Mouse (Mus musculus) MEL (cell line): Measurements from ENCODE around the gene Nthl1. TPM values are rescaled to one million over a fixed set of nuclear protein-coding genes. Genes with fewer than 3 reads are reported as not detected.

ENCODE experiments used
- DNase-seq: peaks from one replicate; pipeline ENCODE4 v3.0.0; 2011; ENCODE audit warnings: low read depth, low spot score
- H3K27ac ChIP-seq: 2 replicates; pipeline ENCODE4 v1.5.1; 2012; ENCODE audit warnings: low read depth, mild to moderate bottlenecking, control low read depth, low read length, moderate library complexity; ENCODE audit not compliant: control insufficient read depth
- H3K27me3 ChIP-seq, 2 experiments: fragments of 150-350 bp in 1 of 2; sonication (generic) in 1 of 2; 2 replicates each; pipeline ENCODE4 v1.6.1; 2012; ENCODE audit warnings: low read length in 2 of 2, mild to moderate bottlenecking in 2 of 2, improper control_type of control experiment in 1 of 2, moderate library complexity in 1 of 2; ENCODE audit not compliant: insufficient read depth in 2 of 2, control insufficient read depth in 1 of 2
- H3K36me3 ChIP-seq, 2 experiments: 2 replicates each; pipeline ENCODE4 v1.6.1; 2012 to 2014; ENCODE audit warnings: low read length in 2 of 2, improper control_type of control experiment in 1 of 2, inconsistent platforms in 1 of 2, mild to moderate bottlenecking in 1 of 2; ENCODE audit not compliant: insufficient read depth in 2 of 2, control insufficient read depth in 1 of 2
- H3K4me1 ChIP-seq, 2 experiments: fragments of 150-350 bp in 1 of 2; sonication (generic) in 1 of 2; 2 replicates each; pipeline ENCODE4 v1.6.1; 2012; ENCODE audit warnings: low read length in 2 of 2, improper control_type of control experiment in 1 of 2, mild to moderate bottlenecking in 1 of 2; ENCODE audit not compliant: insufficient read depth in 2 of 2, control insufficient read depth in 1 of 2
- H3K4me3 ChIP-seq, 2 experiments: fragments of 150-350 bp in 1 of 2; sonication (generic) in 1 of 2; 2 replicates each; pipeline ENCODE4 v1.5.1; 2012; ENCODE audit warnings: low read depth in 2 of 2, low read length in 2 of 2, mild to moderate bottlenecking in 2 of 2, moderate library complexity in 2 of 2, control low read depth in 1 of 2, improper control_type of control experiment in 1 of 2; ENCODE audit not compliant: control insufficient read depth in 1 of 2, insufficient read depth in 1 of 2
- H3K79me2 ChIP-seq: 2 replicates; pipeline ENCODE4 v1.6.1; 2012; ENCODE audit warnings: mild to moderate bottlenecking, low read length, moderate library complexity; ENCODE audit not compliant: control insufficient read depth, poor library complexity, insufficient read depth
- H3K9ac ChIP-seq: 2 replicates; pipeline ENCODE4 v1.6.1; 2012; ENCODE audit warnings: low read depth, mild to moderate bottlenecking, control low read depth, low read length, moderate library complexity; ENCODE audit not compliant: control insufficient read depth, poor library complexity, severe bottlenecking
- H3K9me3 ChIP-seq: fragments of 150-350 bp; sonication (generic); replicated peaks from 2 replicates; pipeline ENCODE4 v1.6.1; 2012; ENCODE audit warnings: mild to moderate bottlenecking, low read length, improper control_type of control experiment, moderate library complexity; ENCODE audit not compliant: insufficient read depth
- BHLHE40 ChIP-seq: IDR thresholded peaks from 2 replicates; pipeline ENCODE4 v1.6.1; 2012; ENCODE audit warnings: low read depth, mild to moderate bottlenecking, inconsistent platforms, low read length, improper control_type of control experiment, borderline replicate concordance
- CHD1 ChIP-seq: IDR thresholded peaks from 2 replicates; pipeline ENCODE4 v1.6.1; 2012; ENCODE audit warnings: low read depth, mild to moderate bottlenecking, inconsistent platforms, low read length, improper control_type of control experiment
- CHD2 ChIP-seq: IDR thresholded peaks from 2 replicates; pipeline ENCODE4 v1.6.1; 2011; ENCODE audit warnings: low read length, improper control_type of control experiment
- EP300 ChIP-seq, 2 experiments: IDR thresholded peaks; 2 replicates each; pipeline ENCODE4 v1.6.1; 2011; ENCODE audit warnings: improper control_type of control experiment in 2 of 2, low read length in 2 of 2, low read depth in 1 of 2, mild to moderate bottlenecking in 1 of 2
- GABPA ChIP-seq: IDR thresholded peaks from 2 replicates; pipeline ENCODE4 v1.6.1; 2012; ENCODE audit warnings: low read depth, mild to moderate bottlenecking, inconsistent platforms, low read length, improper control_type of control experiment, moderate library complexity
- GATA1 ChIP-seq: IDR thresholded peaks from 2 replicates; pipeline ENCODE4 v1.6.1; 2011; ENCODE audit warnings: low read depth, low read length, improper control_type of control experiment
- JUND ChIP-seq: IDR thresholded peaks from 2 replicates; pipeline ENCODE4 v1.6.1; 2011; ENCODE audit warnings: low read depth, mild to moderate bottlenecking, improper control_type of control experiment, low read length
- KAT2A ChIP-seq: conservative IDR thresholded peaks from 2 replicates; pipeline ENCODE4 v1.6.1; 2012; ENCODE audit warnings: low read depth, low read length, improper control_type of control experiment, inconsistent platforms
- MAX ChIP-seq: IDR thresholded peaks from 2 replicates; pipeline ENCODE4 v1.6.1; 2011; ENCODE audit warnings: low read length, improper control_type of control experiment
- MAZ ChIP-seq: IDR thresholded peaks from 2 replicates; pipeline ENCODE4 v1.6.1; 2012; ENCODE audit warnings: low read depth, mild to moderate bottlenecking, inconsistent platforms, low read length, improper control_type of control experiment
- MEF2A ChIP-seq: IDR thresholded peaks from 2 replicates; pipeline ENCODE4 v1.6.1; 2014; ENCODE audit warnings: low read depth, mild to moderate bottlenecking, inconsistent platforms, low read length, improper control_type of control experiment; ENCODE audit not compliant: poor library complexity, insufficient replicate concordance, severe bottlenecking; ENCODE audit errors: extremely low read depth
- MXI1 ChIP-seq: IDR thresholded peaks from 2 replicates; pipeline ENCODE4 v1.6.1; 2011; ENCODE audit warnings: mild to moderate bottlenecking, low read depth, low read length, improper control_type of control experiment
- NELFE ChIP-seq: IDR thresholded peaks from 2 replicates; pipeline ENCODE4 v1.6.1; 2011; ENCODE audit warnings: low read depth, low read length, improper control_type of control experiment
- POLR2AphosphoS2 ChIP-seq: IDR thresholded peaks from 2 replicates; pipeline ENCODE4 v1.6.1; 2011; ENCODE audit warnings: low read length, improper control_type of control experiment
- POLR2AphosphoS5 ChIP-seq: IDR thresholded peaks from 2 replicates; pipeline ENCODE4 v1.6.1; 2012; ENCODE audit warnings: low read depth, borderline replicate concordance, mild to moderate bottlenecking, inconsistent platforms, low read length, moderate library complexity, mixed read lengths
- RCOR1 ChIP-seq: IDR thresholded peaks from 2 replicates; pipeline ENCODE4 v1.6.1; 2012; ENCODE audit warnings: low read depth, mild to moderate bottlenecking, inconsistent platforms, low read length, improper control_type of control experiment
- SMC3 ChIP-seq: IDR thresholded peaks from 2 replicates; pipeline ENCODE4 v1.6.1; 2011; ENCODE audit warnings: low read depth, low read length, improper control_type of control experiment
- TBP ChIP-seq: IDR thresholded peaks from 2 replicates; pipeline ENCODE4 v1.8.0; 2011; ENCODE audit warnings: low read depth, low read length, improper control_type of control experiment
- UBTF ChIP-seq: IDR thresholded peaks from 2 replicates; pipeline ENCODE4 v1.6.1; 2012; ENCODE audit warnings: low read depth, mild to moderate bottlenecking, inconsistent platforms, low read length, improper control_type of control experiment, moderate library complexity, borderline replicate concordance; ENCODE audit not compliant: insufficient read depth
- USF1 ChIP-seq: IDR thresholded peaks from 2 replicates; pipeline ENCODE4 v1.6.1; 2014; ENCODE audit warnings: low read depth, mild to moderate bottlenecking, inconsistent platforms, low read length, improper control_type of control experiment, moderate library complexity
- USF2 ChIP-seq, 2 experiments: IDR thresholded peaks; 2 replicates each; pipeline ENCODE4 v1.6.1; 2011 to 2012; ENCODE audit warnings: improper control_type of control experiment in 2 of 2, low read length in 2 of 2, borderline replicate concordance in 1 of 2, inconsistent platforms in 1 of 2, low read depth in 1 of 2, mild to moderate bottlenecking in 1 of 2; ENCODE audit not compliant: insufficient read depth in 1 of 2
- ZC3H11A ChIP-seq: IDR thresholded peaks from 2 replicates; pipeline ENCODE4 v1.6.1; 2012; ENCODE audit warnings: low read depth, mild to moderate bottlenecking, inconsistent platforms, low read length, improper control_type of control experiment
- ZKSCAN1 ChIP-seq: IDR thresholded peaks from 2 replicates; pipeline ENCODE4 v1.6.1; 2012; ENCODE audit warnings: low read depth, mild to moderate bottlenecking, inconsistent platforms, low read length, improper control_type of control experiment, moderate library complexity
- ZMIZ1 ChIP-seq: IDR thresholded peaks from 2 replicates; pipeline ENCODE4 v1.6.1; 2012; ENCODE audit warnings: low read depth, mild to moderate bottlenecking, inconsistent platforms, low read length, improper control_type of control experiment, moderate library complexity
- polyA plus RNA-seq, 2 experiments: library from polyadenylated mRNA; stranded (reverse) in 1 of 2; unstranded in 1 of 2; fragments of >175 nt in 1 of 2; fragments of >200 nt in 1 of 2; gene quantifications; 2 replicates each; pipeline versions ENCODE4 v1.2.1 to v1.2.4; 2012; ENCODE audit warnings: low replicate concordance in 2 of 2, low read depth in 1 of 2; ENCODE audit not compliant: insufficient read length in 2 of 2, insufficient read depth in 1 of 2, missing spikeins in 1 of 2
- total RNA-seq: library from RNA; depleted of rRNA; stranded (reverse); fragments of 300-350 nt; gene quantifications from 2 replicates; pipeline ENCODE4 v1.2.3, GENCODE M21; 2012

The Nthl1 gene
- total and polyA plus RNA-seq, 3 experiments, result 31.4 to 262 (median 32.0) TPM

GRCm38 (mm10) chr17:24640581-24640980, 8.1 kb downstream of the Nthl1 start:
- Histone ChIP-seq H3K27me3 (no peaks in the 10 kb centered on the region), H3K9me3 (no peaks in the 10 kb centered on the region), H3K9ac (no peak overlapping the region), H3K79me2 (no peaks in the 10 kb centered on the region), H3K36me3 (no peaks in the 10 kb centered on the region), H3K4me1 (peaks cover 0 to 4% of the 10 kb centered on the region in 2 experiments; a peak in 1 of 4 replicates), H3K27ac (no peak overlapping the region), H3K4me3 (no peak overlapping the region)
- no peak for DNase-seq
- TF ChIP-seq TBP, result no peak
- TF ChIP-seq POLR2AphosphoS2, result no peak
- TF ChIP-seq ZC3H11A, result no peak
- no peak for TF ChIP-seq SMC3
- no peak for TF ChIP-seq MAZ
- no peak for TF ChIP-seq BHLHE40
- no peak for TF ChIP-seq MEF2A
- TF ChIP-seq GATA1, result no peak
- TF ChIP-seq MAX, result no peak
- no peak for TF ChIP-seq ZMIZ1
- no peak for TF ChIP-seq UBTF

DNA sequence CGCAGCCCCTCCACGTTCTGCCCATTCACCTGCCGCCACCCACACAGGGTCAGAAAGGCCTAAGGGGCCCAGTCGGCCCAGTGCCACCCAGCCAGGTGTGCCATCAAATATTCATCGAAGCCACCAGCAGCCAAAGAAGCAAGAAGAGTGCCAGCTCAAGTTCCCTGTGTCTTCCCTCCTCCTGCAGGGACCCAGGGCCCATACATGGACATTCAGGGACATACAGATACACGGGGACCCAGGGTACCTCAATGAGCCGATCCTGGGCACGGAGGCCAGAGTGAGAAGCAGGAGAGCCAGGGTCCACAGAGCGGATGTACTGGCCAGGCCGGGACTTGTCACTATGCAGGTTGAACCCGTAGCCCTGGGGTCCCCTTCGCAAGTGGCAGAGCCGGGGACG, 9.5 kb downstream of the Nthl1 start:
- Histone ChIP-seq H3K4me1 (peaks cover 0 to under 1% of the 10 kb centered on the region in 2 experiments; a peak in 1 of 4 replicates), H3K9ac (no peak overlapping the region), H3K27ac (no peak overlapping the region), H3K79me2 (no peaks in the 10 kb centered on the region), H3K36me3 (no peaks in the 10 kb centered on the region), H3K9me3 (no peaks in the 10 kb centered on the region), H3K4me3 (no peak overlapping the region), H3K27me3 (0 out of 4 replicates have a peak, but pooled peaks cover 0 to 2% of the 10 kb centered on the region in 2 experiments)
- no peak for TF ChIP-seq CHD1
- no peak for TF ChIP-seq ZC3H11A
- no peak for DNase-seq

DNA sequence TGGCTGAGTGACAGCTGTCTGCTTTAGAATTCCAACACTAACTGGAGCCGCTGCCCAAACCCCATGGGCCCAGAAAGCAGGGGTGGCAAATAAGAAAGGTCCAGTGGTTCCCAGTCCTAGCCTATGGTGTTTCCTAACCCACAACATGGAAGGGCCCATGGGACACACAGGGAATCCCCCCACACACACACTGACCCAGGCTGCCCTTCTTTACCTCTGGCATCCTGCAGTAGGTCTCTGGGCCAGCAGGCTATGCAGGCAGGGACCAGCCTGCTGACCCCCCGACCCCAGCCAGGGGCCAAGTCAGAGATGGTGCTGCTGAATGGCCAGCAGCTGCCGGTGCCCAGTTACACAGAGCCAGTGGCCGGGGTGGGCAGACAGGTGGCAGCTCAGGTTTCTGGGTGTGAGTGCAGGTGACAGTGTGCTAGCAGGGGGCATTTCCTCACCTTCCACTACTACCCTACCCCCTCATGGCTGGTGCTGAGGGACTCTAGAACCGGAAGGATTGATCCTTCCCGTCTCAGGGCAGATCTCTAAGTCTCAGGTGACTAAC, 10.4 kb downstream of the Nthl1 start:
- Histone ChIP-seq H3K27ac (no peak overlapping the region), H3K4me1 (no peaks in the 10 kb centered on the region), H3K4me3 (no peak overlapping the region), H3K9me3 (no peaks in the 10 kb centered on the region), H3K9ac (no peak overlapping the region), H3K36me3 (no peaks in the 10 kb centered on the region), H3K79me2 (no peaks in the 10 kb centered on the region), H3K27me3 (0 out of 4 replicates have a peak, but pooled peaks cover 0 to 2% of the 10 kb centered on the region in 2 experiments)
- no peak for DNase-seq
- TF ChIP-seq USF1, result no peak
- TF ChIP-seq RCOR1, result no peak
- no peak for TF ChIP-seq CHD1
- TF ChIP-seq EP300 (IDR thresholded peaks at IDR 0.05; ENCODE audit: low read depth in 1 of 2, low read length in 2 of 2), result no peak
- TF ChIP-seq MEF2A, result no peak
- no peak for TF ChIP-seq NELFE
- no peak for TF ChIP-seq CHD2
- no peak for TF ChIP-seq MAX
- TF ChIP-seq JUND, result no peak
- no peak for TF ChIP-seq GATA1
- TF ChIP-seq MXI1, result no peak
- TF ChIP-seq POLR2AphosphoS5, result no peak
- no peak for TF ChIP-seq KAT2A
- TF ChIP-seq ZMIZ1, result no peak
- no peak for TF ChIP-seq UBTF
- TF ChIP-seq ZKSCAN1, result no peak
- TF ChIP-seq USF2 (IDR thresholded peaks at IDR 0.05; ENCODE audit: borderline replicate concordance in 1 of 2, insufficient read depth in 1 of 2, low read depth in 1 of 2, low read length in 2 of 2), result no peak
- no peak for TF ChIP-seq GABPA
